Mouse (Mus musculus): ENCODE measurements around the gene Synpo2.

DNA sequence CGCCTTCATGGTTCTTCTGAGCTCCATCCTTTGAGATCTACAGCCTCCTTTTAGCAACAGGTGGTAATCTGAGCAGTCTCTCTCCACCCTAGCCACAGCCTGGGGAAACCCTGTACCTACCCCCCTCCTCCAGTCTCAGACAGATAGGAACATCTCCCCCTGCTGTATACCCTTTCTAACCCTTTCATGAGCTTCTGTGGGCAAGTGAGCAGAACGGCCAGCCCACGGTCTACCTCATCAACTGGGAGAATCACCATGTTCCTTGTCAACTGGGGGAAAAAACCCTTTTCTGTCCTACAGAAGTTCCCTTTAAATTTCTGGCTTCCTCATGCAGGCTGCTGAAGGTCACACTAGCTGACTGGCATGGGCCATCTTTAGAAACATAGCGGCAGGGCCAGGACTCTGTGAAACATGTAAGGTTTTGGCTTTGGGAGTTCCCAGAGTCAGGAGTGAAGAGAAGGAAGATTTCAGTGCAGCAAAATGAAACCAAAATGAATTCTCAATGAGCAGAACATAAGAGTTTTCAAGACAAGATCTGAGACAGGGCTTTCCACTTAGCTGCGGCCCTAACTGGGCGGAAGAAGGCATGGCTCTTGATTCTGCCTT lies 104.7 kb downstream of the Synpo2 start:
- TF ChIP-seq POLR2A (IDR thresholded peaks at IDR 0.05; ENCODE audit: low read depth, low read length), result no peak
- no peak for TF ChIP-seq CTCF (conservative IDR thresholded peaks at IDR 0.05; ENCODE audit: insufficient read depth, insufficient read length, low read depth, low read length)

Measured in kidney, adult 2 months (tissue).